Mouse (Mus musculus): ENCODE measurements around the gene Cmya5. TPM values are rescaled to one million over a fixed set of nuclear protein-coding genes. Genes with fewer than 3 reads are reported as not detected.

The Cmya5 gene
- polyA plus RNA-seq, 1 experiment from 2014 or later = 0.14 TPM

GRCm38 (mm10) chr13:93058551-93059011, 85.9 kb downstream of the Cmya5 start:
- Histone ChIP-seq H3K27ac (no peak overlapping the region), H3K4me1 (no peaks in the 10 kb centered on the region), H3K36me3 (no peaks in the 10 kb centered on the region), H3K4me3 (no peak overlapping the region), H3K4me2 (replicated peaks) (no peak overlapping the region), H3K9me3 (no peaks in the 10 kb centered on the region), H3K27me3 (no peaks in the 10 kb centered on the region), H3K9ac (no peak overlapping the region)
- no peak for ATAC-seq (ENCODE audit: insufficient number of reproducible peaks, insufficient read depth, low FRiP score, low TSS enrichment)
- 66% methylated on average over 5 of the region's 5 CpGs for WGBS

DNA sequence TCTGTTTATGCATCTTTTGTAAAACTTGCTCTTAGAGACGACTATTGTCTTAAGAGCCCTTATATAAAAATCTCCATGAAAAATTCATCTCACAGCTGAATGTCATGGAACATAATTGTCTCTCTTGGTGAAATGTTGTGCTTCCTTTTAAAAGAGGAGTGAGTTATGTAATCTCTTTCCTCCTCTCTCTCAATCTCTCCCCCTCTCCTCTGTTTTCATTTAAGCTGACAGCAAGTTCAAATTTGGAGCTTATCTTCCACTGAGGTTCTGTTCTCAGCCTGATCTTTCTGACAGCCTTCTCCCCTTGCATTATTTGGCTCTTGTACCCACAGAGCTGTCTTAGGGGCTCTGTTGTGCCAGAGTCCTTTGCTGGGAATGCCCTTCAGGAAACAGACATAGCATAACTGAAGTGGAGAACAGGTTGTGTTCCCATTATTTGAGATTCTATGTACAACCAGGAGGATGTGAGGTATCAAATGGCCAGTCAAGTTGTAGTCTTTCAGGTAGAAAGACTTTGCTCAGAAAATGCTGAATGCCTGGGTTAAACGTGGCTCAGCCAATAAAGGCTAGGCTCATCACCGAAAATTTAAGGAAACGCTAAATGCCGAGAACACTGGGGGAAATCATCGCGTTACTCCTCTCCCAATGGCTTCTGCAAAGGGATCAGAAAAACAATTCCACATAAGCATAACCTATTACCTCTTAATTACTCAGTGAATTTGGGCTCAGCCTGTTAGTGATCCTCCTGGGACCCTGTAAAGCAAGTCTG, 86.8 kb downstream of the Cmya5 start:
- Histone ChIP-seq H3K36me3 (no peaks in the 10 kb centered on the region), H3K27ac (no peak overlapping the region), H3K27me3 (no peaks in the 10 kb centered on the region), H3K4me1 (no peaks in the 10 kb centered on the region), H3K9ac (no peak overlapping the region), H3K9me3 (no peaks in the 10 kb centered on the region), H3K4me2 (replicated peaks) (no peak overlapping the region), H3K4me3 (no peak overlapping the region)
- ATAC-seq (ENCODE audit: insufficient number of reproducible peaks, insufficient read depth, low FRiP score, low TSS enrichment) = no peak
- 82% methylated on average over 7 of the region's 7 CpGs for WGBS

- Histone ChIP-seq H3K4me1 (no peaks in the 10 kb centered on the region), H3K9ac (no peak overlapping the region), H3K27ac (no peak overlapping the region), H3K27me3 (no peaks in the 10 kb centered on the region), H3K4me3 (no peak overlapping the region), H3K4me2 (replicated peaks) (no peak overlapping the region), H3K36me3 (no peaks in the 10 kb centered on the region), H3K9me3 (no peaks in the 10 kb centered on the region)
- 83% methylated on average over 1 of the region's 1 CpGs for WGBS
- ATAC-seq (ENCODE audit: insufficient number of reproducible peaks, insufficient read depth, low FRiP score, low TSS enrichment) = no peak
These were observed 88.4 kb downstream of the Cmya5 start for GRCm38 (mm10) chr13:93056091-93056490.

DNA sequence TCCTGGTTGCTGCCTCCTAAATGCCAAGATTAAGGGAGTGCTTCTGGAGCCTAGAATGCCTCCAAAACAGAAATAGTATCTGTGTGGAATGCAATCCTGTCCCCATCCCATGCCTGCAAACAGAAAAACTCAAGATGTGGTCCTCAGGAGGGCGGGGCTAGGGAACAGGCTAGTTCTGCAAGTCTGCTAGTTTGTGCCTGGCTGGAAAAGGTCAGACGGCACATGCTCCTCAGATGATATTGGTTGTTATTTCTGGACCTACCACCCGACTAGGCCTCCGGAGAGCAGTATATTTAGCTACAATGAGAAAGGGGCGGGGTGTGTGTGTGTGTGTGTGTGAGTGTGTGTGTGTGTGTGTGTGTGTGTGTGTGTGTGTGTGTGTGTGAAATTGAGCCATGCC, 93.0 kb downstream of the Cmya5 start:
- no peak overlapping the region for H3K4me3 ChIP-seq
- H3K27me3 ChIP-seq = no peaks in the 10 kb centered on the region
- H3K9ac ChIP-seq = no peak overlapping the region
- H3K4me2 ChIP-seq (replicated peaks) = no peak overlapping the region
- no peaks in the 10 kb centered on the region for H3K9me3 ChIP-seq
- 82% methylated on average over 5 of the region's 5 CpGs for WGBS
- no peaks in the 10 kb centered on the region for H3K4me1 ChIP-seq
- no peak overlapping the region for H3K27ac ChIP-seq
- H3K36me3 ChIP-seq = no peaks in the 10 kb centered on the region
- no peak for ATAC-seq (ENCODE audit: insufficient number of reproducible peaks, insufficient read depth, low FRiP score, low TSS enrichment)

GRCm38 (mm10) chr13:93041021-93041420, 103.5 kb downstream of the Cmya5 start:
- no peaks in the 10 kb centered on the region for H3K36me3 ChIP-seq
- no peaks in the 10 kb centered on the region for H3K27me3 ChIP-seq
- H3K4me2 ChIP-seq (replicated peaks) = no peak overlapping the region
- WGBS = 81% methylated on average over 9 of the region's 9 CpGs
- no peak overlapping the region for H3K27ac ChIP-seq
- no peaks in the 10 kb centered on the region for H3K9me3 ChIP-seq
- H3K9ac ChIP-seq = no peak overlapping the region
- no peak for ATAC-seq (ENCODE audit: insufficient number of reproducible peaks, insufficient read depth, low FRiP score, low TSS enrichment)
- H3K4me3 ChIP-seq = no peak overlapping the region
- H3K4me1 ChIP-seq = no peaks in the 10 kb centered on the region

- Histone ChIP-seq H3K27ac (no peak overlapping the region), H3K27me3 (no peaks in the 10 kb centered on the region), H3K9me3 (no peaks in the 10 kb centered on the region), H3K9ac (no peak overlapping the region), H3K4me3 (no peak overlapping the region), H3K36me3 (no peaks in the 10 kb centered on the region), H3K4me1 (no peaks in the 10 kb centered on the region), H3K4me2 (replicated peaks) (no peak overlapping the region)
- WGBS = 54% methylated on average over 4 of the region's 4 CpGs
- no peak for ATAC-seq (ENCODE audit: insufficient number of reproducible peaks, insufficient read depth, low FRiP score, low TSS enrichment)
These were observed 108.3 kb downstream of the Cmya5 start for GRCm38 (mm10) chr13:93036218-93036617.

- Histone ChIP-seq H3K4me1 (no peaks in the 10 kb centered on the region), H3K9ac (no peak overlapping the region), H3K27ac (no peak overlapping the region), H3K4me2 (replicated peaks) (no peak overlapping the region), H3K4me3 (no peak overlapping the region), H3K27me3 (no peaks in the 10 kb centered on the region), H3K36me3 (no peaks in the 10 kb centered on the region), H3K9me3 (no peaks in the 10 kb centered on the region)
- no peak for ATAC-seq (ENCODE audit: insufficient number of reproducible peaks, insufficient read depth, low FRiP score, low TSS enrichment)
- 87% methylated on average over 4 of the region's 4 CpGs for WGBS
These were observed 115.2 kb downstream of the Cmya5 start for GRCm38 (mm10) chr13:93029337-93029736.

- no peak overlapping the region for H3K27ac ChIP-seq
- ATAC-seq (ENCODE audit: insufficient number of reproducible peaks, insufficient read depth, low FRiP score, low TSS enrichment) = no peak
- no peaks in the 10 kb centered on the region for H3K36me3 ChIP-seq
- no peaks in the 10 kb centered on the region for H3K27me3 ChIP-seq
- H3K9me3 ChIP-seq = no peaks in the 10 kb centered on the region
- no peak overlapping the region for H3K4me2 ChIP-seq (replicated peaks)
- WGBS = 64% methylated on average over 2 of the region's 2 CpGs
- no peak overlapping the region for H3K4me3 ChIP-seq
- H3K9ac ChIP-seq = no peak overlapping the region
- no peaks in the 10 kb centered on the region for H3K4me1 ChIP-seq
These were observed 119.7 kb downstream of the Cmya5 start for GRCm38 (mm10) chr13:93024837-93025236.

- 18% methylated on average over 1 of the region's 1 CpGs for WGBS
- no peak overlapping the region for H3K27ac ChIP-seq
These were observed 122.4 kb downstream of the Cmya5 start for GRCm38 (mm10) chr13:93022158-93022557.

GRCm38 (mm10) chr13:93012952-93013351, 131.6 kb downstream of the Cmya5 start:
- Histone ChIP-seq H3K9ac (no peak overlapping the region), H3K4me1 (no peaks in the 10 kb centered on the region), H3K4me3 (no peak overlapping the region), H3K9me3 (no peaks in the 10 kb centered on the region), H3K27ac (no peak overlapping the region), H3K4me2 (replicated peaks) (no peak overlapping the region), H3K27me3 (no peaks in the 10 kb centered on the region), H3K36me3 (no peaks in the 10 kb centered on the region)
- WGBS = 70% methylated on average over 8 of the region's 8 CpGs
- no peak for ATAC-seq (ENCODE audit: insufficient number of reproducible peaks, insufficient read depth, low FRiP score, low TSS enrichment)

More at GRCm38 (mm10) chr13:93022158-93022557, 122.4 kb downstream of the Cmya5 start:
- Histone ChIP-seq H3K9ac (no peak overlapping the region), H3K4me2 (replicated peaks) (no peak overlapping the region), H3K4me1 (no peaks in the 10 kb centered on the region), H3K27me3 (no peaks in the 10 kb centered on the region), H3K4me3 (no peak overlapping the region), H3K9me3 (no peaks in the 10 kb centered on the region), H3K36me3 (no peaks in the 10 kb centered on the region)
- no peak for ATAC-seq (ENCODE audit: insufficient number of reproducible peaks, insufficient read depth, low FRiP score, low TSS enrichment)

DNA sequence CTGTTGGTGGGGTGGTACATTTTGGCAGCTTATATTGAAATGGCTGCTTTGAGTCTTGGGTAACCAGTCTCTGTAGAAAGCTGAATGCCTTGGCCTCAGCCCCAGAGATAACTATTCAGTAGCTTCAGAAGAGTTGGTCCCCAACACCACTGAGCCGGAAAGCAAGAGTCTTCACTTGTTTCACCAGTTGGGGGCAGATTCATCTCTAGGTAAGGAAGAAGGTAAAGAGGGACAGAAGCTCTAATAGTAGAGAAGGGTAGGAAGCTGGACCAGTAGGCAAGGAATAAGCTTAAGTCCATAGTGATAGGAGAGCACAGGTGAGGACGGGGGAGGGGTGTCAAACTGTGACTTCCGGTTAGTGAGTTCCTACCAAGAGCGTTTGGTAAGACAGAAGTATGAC, 133.2 kb downstream of the Cmya5 start:
- Histone ChIP-seq H3K4me1 (no peaks in the 10 kb centered on the region), H3K36me3 (no peaks in the 10 kb centered on the region), H3K4me2 (replicated peaks) (no peak overlapping the region), H3K27me3 (no peaks in the 10 kb centered on the region), H3K4me3 (no peak overlapping the region), H3K9ac (no peak overlapping the region), H3K27ac (no peak overlapping the region), H3K9me3 (no peaks in the 10 kb centered on the region)
- no peak for ATAC-seq (ENCODE audit: insufficient number of reproducible peaks, insufficient read depth, low FRiP score, low TSS enrichment)
- WGBS = 89% methylated on average over 4 of the region's 4 CpGs

GRCm38 (mm10) chr13:93010524-93010923, 134.0 kb downstream of the Cmya5 start:
- Histone ChIP-seq H3K4me3 (no peak overlapping the region), H3K4me2 (replicated peaks) (no peak overlapping the region), H3K27me3 (no peaks in the 10 kb centered on the region), H3K9ac (no peak overlapping the region), H3K4me1 (no peaks in the 10 kb centered on the region), H3K27ac (no peak overlapping the region), H3K9me3 (no peaks in the 10 kb centered on the region), H3K36me3 (no peaks in the 10 kb centered on the region)
- 80% methylated on average over 7 of the region's 7 CpGs for WGBS
- ATAC-seq (ENCODE audit: insufficient number of reproducible peaks, insufficient read depth, low FRiP score, low TSS enrichment) = no peak

All from embryonic facial prominence, embryonic 12.5 days (tissue).